Mouse (Mus musculus): Measurements from ENCODE around the gene Npas3. TPM values are rescaled to one million over a fixed set of nuclear protein-coding genes. Genes with fewer than 3 reads are reported as not detected.

Npas3 gene
- polyA plus RNA-seq, 1 experiment from 2014 or later = 1.8 TPM

DNA sequence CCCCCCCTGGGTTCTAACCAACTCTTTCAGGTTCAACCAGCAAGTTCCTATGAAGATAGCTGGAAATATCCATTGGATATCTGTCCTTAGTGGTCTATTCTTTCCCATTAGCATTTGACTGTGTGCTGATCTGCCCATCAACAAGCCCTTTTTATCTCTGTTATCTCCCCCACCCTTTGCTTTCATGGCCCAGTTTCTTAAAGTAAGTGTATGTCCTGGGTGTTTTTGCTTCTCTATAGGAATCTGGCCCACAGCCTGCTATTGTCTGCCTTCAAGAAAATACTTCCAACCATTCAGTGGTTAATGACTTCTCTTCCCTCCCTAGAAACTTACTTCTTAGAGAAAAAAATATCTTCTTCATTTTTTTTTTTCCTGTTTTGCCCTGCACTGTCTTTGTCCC, 219.1 kb downstream of the Npas3 start:
- no peak overlapping the region for H3K27ac ChIP-seq
- H3K36me3 ChIP-seq = no peaks in the 10 kb centered on the region
- H3K9me3 ChIP-seq = no peaks in the 10 kb centered on the region
- no peaks in the 10 kb centered on the region for H3K27me3 ChIP-seq (ENCODE audit: insufficient read depth, poor library complexity, severe bottlenecking)
- no peaks in the 10 kb centered on the region for H3K4me1 ChIP-seq
- H3K4me3 ChIP-seq = no peak overlapping the region
- no peak for DNase-seq (ENCODE audit: low spot score)

DNA sequence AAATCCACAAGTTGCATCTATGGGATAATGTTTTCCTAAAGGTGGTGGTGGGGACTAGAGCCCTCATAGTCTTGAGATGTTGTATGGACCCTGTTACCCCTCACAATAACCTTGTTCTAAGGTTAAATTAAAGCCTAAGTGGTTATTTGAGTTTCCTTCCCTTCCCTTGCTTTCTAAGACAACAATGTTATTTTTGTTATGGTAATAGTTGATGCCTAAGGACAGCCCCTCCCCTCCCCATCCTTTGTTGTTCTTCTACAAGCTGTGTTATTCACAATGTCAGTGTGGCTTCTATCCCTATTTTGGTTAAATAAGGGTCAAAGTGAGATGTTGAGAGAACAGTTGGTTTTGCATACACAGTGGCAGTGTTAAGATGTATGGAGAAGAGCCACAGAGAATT, 226.0 kb downstream of the Npas3 start:
- no peaks in the 10 kb centered on the region for H3K9me3 ChIP-seq
- H3K4me3 ChIP-seq = no peak overlapping the region
- H3K27me3 ChIP-seq (ENCODE audit: insufficient read depth, poor library complexity, severe bottlenecking) = no peaks in the 10 kb centered on the region
- no peaks in the 10 kb centered on the region for H3K4me1 ChIP-seq
- H3K36me3 ChIP-seq = no peaks in the 10 kb centered on the region
- DNase-seq (ENCODE audit: low spot score) = no peak
- no peak overlapping the region for H3K27ac ChIP-seq

DNA sequence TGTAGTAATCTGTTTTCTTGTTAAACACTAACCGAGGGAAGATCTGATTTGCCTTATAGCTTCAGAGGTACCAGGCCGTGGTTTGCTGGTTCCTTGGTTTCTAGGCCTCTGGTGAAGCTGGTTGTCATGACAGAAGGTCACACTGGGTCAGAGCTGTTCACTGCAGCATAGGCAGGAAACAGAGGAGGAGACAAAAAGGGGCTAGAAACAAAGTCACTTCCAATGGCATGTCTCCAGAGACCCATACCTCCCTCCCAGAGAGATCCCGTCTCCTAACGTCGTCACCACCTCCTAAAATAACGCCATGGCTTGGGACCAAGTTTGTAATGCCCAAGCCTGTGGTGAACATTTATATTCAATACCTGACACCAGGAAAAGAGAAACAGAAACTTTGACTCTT, 236.4 kb downstream of the Npas3 start:
- no peaks in the 10 kb centered on the region for H3K27me3 ChIP-seq (ENCODE audit: insufficient read depth, poor library complexity, severe bottlenecking)
- H3K4me3 ChIP-seq = no peak overlapping the region
- H3K4me1 ChIP-seq = no peaks in the 10 kb centered on the region
- no peak for DNase-seq (ENCODE audit: low spot score)
- no peaks in the 10 kb centered on the region for H3K9me3 ChIP-seq
- no peak overlapping the region for H3K27ac ChIP-seq
- 81% methylated on average over 6 of the region's 6 CpGs for WGBS
- H3K36me3 ChIP-seq = no peaks in the 10 kb centered on the region

DNA sequence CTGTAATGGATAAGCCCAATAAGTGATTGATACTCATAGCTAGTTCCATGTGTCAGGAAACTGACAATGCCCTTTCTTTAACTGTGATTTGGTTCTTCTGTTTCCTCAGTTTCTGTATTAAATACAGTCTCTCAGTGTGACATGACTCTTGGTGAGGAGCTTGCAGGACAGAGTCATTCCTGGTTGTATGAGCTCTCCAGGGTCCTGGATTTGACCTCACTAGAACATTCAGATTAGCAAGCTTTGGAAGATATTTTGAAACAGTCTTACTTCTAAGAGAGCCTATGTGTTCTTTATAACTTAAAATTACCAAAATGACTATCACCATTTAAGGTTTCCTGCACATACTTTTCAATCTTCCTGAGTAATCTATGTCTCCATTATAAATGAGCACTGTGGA, 247.9 kb downstream of the Npas3 start:
- H3K36me3 ChIP-seq = no peaks in the 10 kb centered on the region
- H3K27me3 ChIP-seq (ENCODE audit: insufficient read depth, poor library complexity, severe bottlenecking) = no peaks in the 10 kb centered on the region
- no peak overlapping the region for H3K27ac ChIP-seq
- H3K4me1 ChIP-seq = no peaks in the 10 kb centered on the region
- no peaks in the 10 kb centered on the region for H3K9me3 ChIP-seq
- no peak for DNase-seq (ENCODE audit: low spot score)
- no peak overlapping the region for H3K4me3 ChIP-seq

DNA sequence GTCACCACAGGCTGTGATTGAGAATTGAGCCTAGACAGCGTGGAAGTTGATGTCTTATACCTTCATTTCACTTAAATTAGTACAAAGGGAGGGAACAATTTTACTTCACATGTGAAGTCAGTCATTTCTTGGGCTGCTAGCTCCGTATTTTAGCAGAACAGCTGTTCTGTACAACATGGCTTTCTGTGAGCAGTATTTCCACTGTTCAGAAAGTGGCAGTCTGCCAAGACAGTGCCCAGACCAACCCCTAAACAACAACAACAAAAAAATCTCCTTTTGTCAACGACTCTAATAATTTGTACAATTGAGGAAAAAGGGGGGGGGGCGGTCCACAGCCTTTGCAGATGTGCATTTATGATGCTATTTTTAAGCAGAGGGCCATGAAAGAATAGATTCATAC, 266.4 kb downstream of the Npas3 start:
- DNase-seq (ENCODE audit: low spot score) = no peak

DNA sequence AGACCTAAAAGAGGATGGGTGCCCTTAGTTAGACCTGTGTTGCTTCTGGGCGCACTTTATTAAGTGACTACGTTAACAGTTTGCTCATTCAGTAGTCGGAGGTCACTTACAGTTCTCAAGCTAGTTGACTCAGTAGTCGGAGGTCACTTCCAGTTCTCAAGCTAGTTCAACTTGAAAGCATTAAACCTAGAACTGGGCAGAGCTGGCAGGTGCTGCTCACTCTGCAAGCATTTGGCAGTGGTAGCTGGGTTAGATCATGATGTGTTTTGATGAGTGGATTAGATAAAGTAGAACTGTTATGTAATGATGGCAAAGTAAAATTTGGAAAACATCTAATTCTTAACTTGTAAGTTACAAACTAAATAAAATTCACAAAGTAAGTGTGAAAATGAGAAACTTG, 271.1 kb downstream of the Npas3 start:
- Histone ChIP-seq H3K4me1 (no peaks in the 10 kb centered on the region), H3K27me3 (ENCODE audit: insufficient read depth, poor library complexity, severe bottlenecking) (no peaks in the 10 kb centered on the region), H3K4me3 (no peak overlapping the region), H3K27ac (no peak overlapping the region), H3K9me3 (no peaks in the 10 kb centered on the region), H3K36me3 (no peaks in the 10 kb centered on the region)
- 83% methylated on average over 4 of the region's 4 CpGs for WGBS
- no peak for DNase-seq (ENCODE audit: low spot score)

More for the DNA sequence above, 266.4 kb downstream of the Npas3 start:
- Histone ChIP-seq H3K9me3 (no peaks in the 10 kb centered on the region), H3K4me3 (no peak overlapping the region), H3K36me3 (no peaks in the 10 kb centered on the region), H3K4me1 (no peaks in the 10 kb centered on the region), H3K27me3 (ENCODE audit: insufficient read depth, poor library complexity, severe bottlenecking) (no peaks in the 10 kb centered on the region), H3K27ac (no peak overlapping the region)
- WGBS = 76% methylated on average over 4 of the region's 4 CpGs

DNA sequence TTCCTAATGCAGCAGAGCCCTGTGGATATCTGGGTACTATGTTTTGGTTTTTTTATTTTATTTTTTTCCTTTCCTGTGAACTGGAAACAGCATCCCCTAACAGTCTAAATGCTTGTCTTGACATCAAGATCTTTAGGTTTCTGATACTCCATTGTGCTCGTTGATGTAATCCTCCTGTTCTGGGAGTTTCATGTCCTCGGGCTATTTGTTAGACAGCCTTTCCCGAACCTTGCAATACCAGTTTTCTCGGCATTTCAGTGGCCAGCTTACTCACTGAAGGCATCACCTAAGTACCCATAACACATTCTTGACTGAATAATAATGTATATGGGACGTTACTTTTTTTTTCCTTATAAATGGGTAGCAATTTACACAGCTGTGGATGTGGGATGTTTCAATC, 274.2 kb downstream of the Npas3 start:
- no peak overlapping the region for H3K27ac ChIP-seq
- no peak overlapping the region for H3K4me3 ChIP-seq
- H3K4me1 ChIP-seq = no peaks in the 10 kb centered on the region
- H3K27me3 ChIP-seq (ENCODE audit: insufficient read depth, poor library complexity, severe bottlenecking) = no peaks in the 10 kb centered on the region
- H3K9me3 ChIP-seq = no peaks in the 10 kb centered on the region
- no peak for DNase-seq (ENCODE audit: low spot score)
- 73% methylated on average over 5 of the region's 5 CpGs for WGBS
- H3K36me3 ChIP-seq = no peaks in the 10 kb centered on the region

DNA sequence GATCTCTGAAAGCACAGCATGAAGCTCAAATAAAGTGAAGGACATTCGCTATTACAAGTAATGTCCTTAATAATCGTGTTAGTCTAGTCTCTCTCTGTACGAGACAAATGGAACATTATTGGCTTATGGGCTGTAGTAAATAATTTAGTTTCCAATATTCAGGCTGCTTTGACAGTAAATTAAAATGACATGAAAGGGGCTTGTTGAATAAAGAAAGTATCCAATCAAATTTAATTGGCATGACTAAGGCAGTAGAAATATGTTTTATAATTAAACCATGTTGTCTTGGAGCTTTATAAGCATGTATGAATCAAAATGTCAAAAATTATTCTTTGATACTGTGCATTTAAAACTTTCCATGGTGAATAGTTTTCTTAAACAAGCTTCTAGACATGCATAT, 278.6 kb downstream of the Npas3 start:
- Histone ChIP-seq H3K27ac (no peak overlapping the region), H3K4me1 (no peaks in the 10 kb centered on the region), H3K27me3 (ENCODE audit: insufficient read depth, poor library complexity, severe bottlenecking) (no peaks in the 10 kb centered on the region), H3K4me3 (no peak overlapping the region), H3K36me3 (no peaks in the 10 kb centered on the region), H3K9me3 (no peaks in the 10 kb centered on the region)
- WGBS = 85% methylated on average over 3 of the region's 3 CpGs
- DNase-seq (ENCODE audit: low spot score) = no peak

DNA sequence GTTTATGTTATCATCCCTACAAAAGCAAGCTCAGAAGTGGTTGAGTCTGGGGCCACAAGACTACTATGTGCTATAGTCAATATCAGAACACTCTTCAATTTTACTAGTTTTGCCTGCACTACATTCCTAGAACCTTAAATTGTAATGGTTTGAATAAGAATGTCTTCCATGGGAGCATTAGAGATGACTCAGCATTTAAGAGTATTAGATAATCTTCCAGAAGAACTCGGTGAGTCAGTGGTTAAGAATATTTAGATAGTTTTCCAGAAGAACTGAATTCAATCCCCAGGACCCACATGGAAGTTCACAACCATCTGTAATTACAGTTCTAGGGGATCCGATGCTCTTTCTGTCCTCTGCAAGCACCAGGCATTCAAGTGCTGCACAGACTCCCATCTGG, 280.9 kb downstream of the Npas3 start:
- no peaks in the 10 kb centered on the region for H3K36me3 ChIP-seq
- no peaks in the 10 kb centered on the region for H3K9me3 ChIP-seq
- H3K27ac ChIP-seq = no peak overlapping the region
- no peaks in the 10 kb centered on the region for H3K4me1 ChIP-seq
- 83% methylated on average over 2 of the region's 2 CpGs for WGBS
- H3K4me3 ChIP-seq = no peak overlapping the region
- H3K27me3 ChIP-seq (ENCODE audit: insufficient read depth, poor library complexity, severe bottlenecking) = no peaks in the 10 kb centered on the region
- DNase-seq (ENCODE audit: low spot score) = no peak

DNA sequence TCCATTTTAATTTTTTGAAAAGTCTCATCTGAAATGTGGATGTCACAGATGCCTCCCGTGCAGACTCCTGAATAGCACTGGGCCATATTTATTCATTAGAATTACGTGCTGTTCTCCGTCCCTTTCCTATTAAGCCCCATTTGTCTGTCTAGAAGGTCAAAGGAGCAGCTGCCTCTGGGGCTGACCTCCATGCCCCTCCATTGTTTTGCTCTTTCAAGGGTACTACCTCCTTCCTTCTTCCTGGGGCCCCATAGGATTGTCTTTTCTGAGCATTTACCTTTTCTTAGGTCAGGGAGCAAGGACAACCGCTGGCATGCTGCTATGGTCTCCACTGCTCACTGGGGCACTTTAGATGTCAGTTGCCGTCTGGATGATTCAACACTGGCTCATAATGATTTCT, 288.3 kb downstream of the Npas3 start:
- H3K27ac ChIP-seq = no peak overlapping the region
- no peaks in the 10 kb centered on the region for H3K36me3 ChIP-seq
- no peaks in the 10 kb centered on the region for H3K27me3 ChIP-seq (ENCODE audit: insufficient read depth, poor library complexity, severe bottlenecking)
- H3K9me3 ChIP-seq = no peaks in the 10 kb centered on the region
- 76% methylated on average over 5 of the region's 5 CpGs for WGBS
- H3K4me3 ChIP-seq = no peak overlapping the region
- no peak for DNase-seq (ENCODE audit: low spot score)
- H3K4me1 ChIP-seq = no peaks in the 10 kb centered on the region

DNA sequence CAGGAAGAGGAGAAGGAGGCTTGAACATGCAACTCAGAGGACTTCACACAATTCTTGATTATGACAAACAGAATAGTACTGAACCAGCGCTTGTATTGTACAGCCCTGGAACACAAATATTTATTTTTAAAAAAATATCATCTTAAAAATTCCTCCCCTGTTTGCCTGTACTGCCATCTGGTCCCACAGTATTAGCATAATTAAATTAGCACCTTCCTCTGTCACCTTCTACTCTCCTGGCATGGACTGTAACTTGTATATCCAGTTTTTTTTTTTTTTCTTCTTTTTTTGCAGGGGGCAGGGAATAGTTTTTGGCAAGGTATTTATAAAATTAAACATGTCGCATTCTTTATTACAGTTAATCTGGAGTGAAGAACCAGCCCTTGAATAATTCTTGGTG, 307.9 kb downstream of the Npas3 start:
- H3K9me3 ChIP-seq = no peaks in the 10 kb centered on the region
- no peak overlapping the region for H3K27ac ChIP-seq
- H3K4me1 ChIP-seq = no peaks in the 10 kb centered on the region
- DNase-seq (ENCODE audit: low spot score) = no peak
- H3K36me3 ChIP-seq = no peaks in the 10 kb centered on the region
- 75% methylated on average over 2 of the region's 2 CpGs for WGBS
- H3K27me3 ChIP-seq (ENCODE audit: insufficient read depth, poor library complexity, severe bottlenecking) = no peaks in the 10 kb centered on the region
- no peak overlapping the region for H3K4me3 ChIP-seq

DNA sequence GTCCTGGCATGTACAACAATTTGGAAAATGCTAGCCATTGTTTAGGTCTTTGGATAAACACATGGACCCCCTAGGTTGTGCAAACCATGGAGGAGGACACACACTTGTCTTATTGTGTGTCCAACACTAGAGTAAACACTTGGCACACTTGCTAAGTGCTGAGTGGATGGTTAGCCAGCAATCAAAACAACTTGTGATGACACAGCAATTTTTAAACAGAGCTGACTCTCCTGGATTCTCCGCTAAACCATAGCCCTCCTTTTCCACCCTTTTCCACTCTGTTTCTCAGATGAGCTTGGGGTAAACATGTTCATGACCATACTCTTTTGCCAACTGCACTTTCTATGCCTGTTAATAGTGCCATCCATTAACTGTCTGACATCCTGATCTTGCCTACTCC, 309.8 kb downstream of the Npas3 start:
- Histone ChIP-seq H3K4me1 (no peaks in the 10 kb centered on the region), H3K36me3 (no peaks in the 10 kb centered on the region), H3K4me3 (no peak overlapping the region), H3K27me3 (ENCODE audit: insufficient read depth, poor library complexity, severe bottlenecking) (no peaks in the 10 kb centered on the region), H3K27ac (no peak overlapping the region), H3K9me3 (no peaks in the 10 kb centered on the region)
- no peak for DNase-seq (ENCODE audit: low spot score)
- 90% methylated on average over 1 of the region's 1 CpGs for WGBS

DNA sequence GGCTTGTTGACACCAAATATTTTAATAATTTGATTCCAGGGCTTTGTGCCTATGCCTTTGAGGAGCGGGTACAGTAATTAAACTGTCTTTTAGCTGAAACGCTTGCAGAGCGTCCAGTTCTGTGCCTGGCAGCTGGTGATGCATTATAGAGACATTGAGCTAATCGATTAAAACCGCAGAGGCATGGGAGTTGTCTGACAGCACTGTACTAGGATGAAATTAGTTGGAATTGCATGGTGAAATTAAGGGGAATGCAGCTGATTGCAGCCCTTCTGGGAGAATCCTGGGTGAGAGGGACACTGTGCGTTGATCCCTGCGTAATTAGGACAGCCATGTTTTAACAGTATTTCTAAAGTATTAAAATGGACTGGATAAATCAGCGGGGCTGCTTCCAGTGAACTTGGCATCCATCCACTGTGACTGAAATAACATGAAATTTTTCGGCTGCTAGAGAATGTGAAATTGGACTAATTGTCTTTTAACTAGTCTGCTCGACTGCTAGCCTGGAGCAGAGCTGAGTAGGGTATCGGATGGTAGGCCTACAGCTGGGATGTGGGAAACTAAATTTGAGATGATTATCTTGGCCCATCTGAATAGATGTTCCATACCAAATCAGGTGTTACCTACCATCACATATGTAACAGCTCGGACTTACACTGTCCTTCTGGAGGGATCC, 318.4 kb downstream of the Npas3 start:
- H3K9me3 ChIP-seq = no peaks in the 10 kb centered on the region
- no peaks in the 10 kb centered on the region for H3K27me3 ChIP-seq (ENCODE audit: insufficient read depth, poor library complexity, severe bottlenecking)
- no peaks in the 10 kb centered on the region for H3K4me1 ChIP-seq
- H3K27ac ChIP-seq = no peak overlapping the region
- WGBS = 85% methylated on average over 12 of the region's 12 CpGs
- no peak for DNase-seq (ENCODE audit: low spot score)
- H3K4me3 ChIP-seq = no peak overlapping the region
- no peaks in the 10 kb centered on the region for H3K36me3 ChIP-seq

DNA sequence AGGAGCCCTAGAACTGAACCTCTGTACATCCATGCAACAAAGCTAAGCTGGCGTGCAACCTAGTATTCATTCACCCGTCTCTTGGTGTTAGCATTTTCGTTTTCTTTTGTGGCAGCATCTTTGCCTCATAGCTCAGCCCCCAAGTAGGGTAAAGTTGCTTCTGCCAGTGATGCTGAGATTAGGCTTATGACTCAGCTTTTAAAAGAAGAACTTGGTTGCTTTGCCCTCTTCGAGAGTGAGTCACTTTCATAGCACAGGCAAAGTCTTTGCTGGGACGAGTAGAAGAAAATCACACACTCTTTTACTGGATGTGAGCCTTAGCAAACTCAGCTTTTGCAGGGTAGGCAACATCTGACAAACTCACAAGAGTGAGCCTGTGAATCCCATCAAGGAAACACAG, 332.7 kb downstream of the Npas3 start:
- 85% methylated on average over 5 of the region's 5 CpGs for WGBS
- Histone ChIP-seq H3K36me3 (no peaks in the 10 kb centered on the region), H3K4me1 (no peaks in the 10 kb centered on the region), H3K27me3 (ENCODE audit: insufficient read depth, poor library complexity, severe bottlenecking) (no peaks in the 10 kb centered on the region), H3K9me3 (no peaks in the 10 kb centered on the region), H3K27ac (no peak overlapping the region), H3K4me3 (no peak overlapping the region)
- DNase-seq (ENCODE audit: low spot score) = no peak
